Mouse (Mus musculus): ENCODE measurements around the gene Reln. TPM values are rescaled to one million over a fixed set of nuclear protein-coding genes. Genes with fewer than 3 reads are reported as not detected.

The Reln gene
- polyA plus RNA-seq, 1 experiment from 2014 or later, result 23.9 TPM

GRCm38 (mm10) chr5:22028379-22028778 is 316.1 kb downstream of the Reln start:
- Histone ChIP-seq H3K36me3 (ENCODE audit: control insufficient read depth, insufficient read depth) (no peaks in the 10 kb centered on the region), H3K27me3 (ENCODE audit: control insufficient read depth, insufficient read depth, low read depth, low read length) (no peaks in the 10 kb centered on the region), H3K27ac (ENCODE audit: low read length) (no peak overlapping the region), H3K4me3 (ENCODE audit: low read depth, low read length) (no peak overlapping the region), H3K4me2 (ENCODE audit: low read depth, low read length) (no peak overlapping the region), H3K9ac (ENCODE audit: low read depth, low read length) (no peak overlapping the region), H3K9me3 (replicated peaks; ENCODE audit: control insufficient read depth, low read length) (no peaks in the 10 kb centered on the region), H3K4me1 (ENCODE audit: control insufficient read depth, low read depth, low read length) (no peaks in the 10 kb centered on the region)
- no peak for ATAC-seq (ENCODE audit: low read depth)
- 61% methylated on average over 11 of the region's 11 CpGs for WGBS (ENCODE audit: insufficient replicate concordance)

GRCm38 (mm10) chr5:22027240-22027875 is 317.1 kb downstream of the Reln start:
- no peak for ATAC-seq (ENCODE audit: low read depth)
- no peaks in the 10 kb centered on the region for H3K27me3 ChIP-seq (ENCODE audit: control insufficient read depth, insufficient read depth, low read depth, low read length)
- no peak overlapping the region for H3K4me2 ChIP-seq (ENCODE audit: low read depth, low read length)
- H3K4me1 ChIP-seq (ENCODE audit: control insufficient read depth, low read depth, low read length), result no peaks in the 10 kb centered on the region
- H3K4me3 ChIP-seq (ENCODE audit: low read depth, low read length), result no peak overlapping the region
- H3K36me3 ChIP-seq (ENCODE audit: control insufficient read depth, insufficient read depth), result no peaks in the 10 kb centered on the region
- H3K9me3 ChIP-seq (replicated peaks; ENCODE audit: control insufficient read depth, low read length), result no peaks in the 10 kb centered on the region
- 62% methylated on average over 6 of the region's 6 CpGs for WGBS (ENCODE audit: insufficient replicate concordance)
- no peak overlapping the region for H3K27ac ChIP-seq (ENCODE audit: low read length)
- no peak overlapping the region for H3K9ac ChIP-seq (ENCODE audit: low read depth, low read length)

- no peaks in the 10 kb centered on the region for H3K36me3 ChIP-seq (ENCODE audit: control insufficient read depth, insufficient read depth)
- H3K9me3 ChIP-seq (replicated peaks; ENCODE audit: control insufficient read depth, low read length), result no peaks in the 10 kb centered on the region
- no peak overlapping the region for H3K4me3 ChIP-seq (ENCODE audit: low read depth, low read length)
- no peak overlapping the region for H3K27ac ChIP-seq (ENCODE audit: low read length)
- H3K4me2 ChIP-seq (ENCODE audit: low read depth, low read length), result no peak overlapping the region
- WGBS (ENCODE audit: insufficient replicate concordance), result 62% methylated on average over 4 of the region's 4 CpGs
- no peaks in the 10 kb centered on the region for H3K27me3 ChIP-seq (ENCODE audit: control insufficient read depth, insufficient read depth, low read depth, low read length)
- H3K4me1 ChIP-seq (ENCODE audit: control insufficient read depth, low read depth, low read length), result no peaks in the 10 kb centered on the region
- H3K9ac ChIP-seq (ENCODE audit: low read depth, low read length), result no peak overlapping the region
- no peak for ATAC-seq (ENCODE audit: low read depth)
Observed at GRCm38 (mm10) chr5:22025746-22026145, 318.8 kb downstream of the Reln start.

GRCm38 (mm10) chr5:22024108-22024507 is 320.4 kb downstream of the Reln start:
- Histone ChIP-seq H3K36me3 (ENCODE audit: control insufficient read depth, insufficient read depth) (no peaks in the 10 kb centered on the region), H3K27ac (ENCODE audit: low read length) (no peak overlapping the region), H3K9me3 (replicated peaks; ENCODE audit: control insufficient read depth, low read length) (no peaks in the 10 kb centered on the region), H3K27me3 (ENCODE audit: control insufficient read depth, insufficient read depth, low read depth, low read length) (no peaks in the 10 kb centered on the region), H3K4me3 (ENCODE audit: low read depth, low read length) (no peak overlapping the region), H3K9ac (ENCODE audit: low read depth, low read length) (no peak overlapping the region), H3K4me2 (ENCODE audit: low read depth, low read length) (no peak overlapping the region), H3K4me1 (ENCODE audit: control insufficient read depth, low read depth, low read length) (no peaks in the 10 kb centered on the region)
- no peak for ATAC-seq (ENCODE audit: low read depth)
- WGBS (ENCODE audit: insufficient replicate concordance), result 32% methylated on average over 3 of the region's 3 CpGs

- Histone ChIP-seq H3K27me3 (ENCODE audit: control insufficient read depth, insufficient read depth, low read depth, low read length) (no peaks in the 10 kb centered on the region), H3K9me3 (replicated peaks; ENCODE audit: control insufficient read depth, low read length) (no peaks in the 10 kb centered on the region), H3K27ac (ENCODE audit: low read length) (no peak overlapping the region), H3K36me3 (ENCODE audit: control insufficient read depth, insufficient read depth) (no peaks in the 10 kb centered on the region; the same call in 1 of the 2 replicates), H3K4me1 (ENCODE audit: control insufficient read depth, low read depth, low read length) (no peaks in the 10 kb centered on the region), H3K4me2 (ENCODE audit: low read depth, low read length) (no peak overlapping the region), H3K9ac (ENCODE audit: low read depth, low read length) (no peak overlapping the region), H3K4me3 (ENCODE audit: low read depth, low read length) (no peak overlapping the region)
- WGBS (ENCODE audit: insufficient replicate concordance), result 58% methylated on average over 3 of the region's 3 CpGs
- ATAC-seq (ENCODE audit: low read depth), result no peak
Observed at GRCm38 (mm10) chr5:22017896-22018295, 326.6 kb downstream of the Reln start.

- Histone ChIP-seq H3K27me3 (ENCODE audit: control insufficient read depth, insufficient read depth, low read depth, low read length) (no peaks in the 10 kb centered on the region), H3K4me2 (ENCODE audit: low read depth, low read length) (no peak overlapping the region), H3K4me1 (ENCODE audit: control insufficient read depth, low read depth, low read length) (no peaks in the 10 kb centered on the region), H3K36me3 (ENCODE audit: control insufficient read depth, insufficient read depth) (no peaks in the 10 kb centered on the region; the same call in 1 of the 2 replicates), H3K9me3 (replicated peaks; ENCODE audit: control insufficient read depth, low read length) (no peaks in the 10 kb centered on the region), H3K4me3 (ENCODE audit: low read depth, low read length) (no peak overlapping the region), H3K27ac (ENCODE audit: low read length) (no peak overlapping the region), H3K9ac (ENCODE audit: low read depth, low read length) (no peak overlapping the region)
- ATAC-seq (ENCODE audit: low read depth), result no peak
- WGBS (ENCODE audit: insufficient replicate concordance), result 68% methylated on average over 3 of the region's 3 CpGs
Observed at GRCm38 (mm10) chr5:22014459-22014858, 330.0 kb downstream of the Reln start.

GRCm38 (mm10) chr5:22009142-22009541 is 335.4 kb downstream of the Reln start:
- Histone ChIP-seq H3K36me3 (ENCODE audit: control insufficient read depth, insufficient read depth) (no peaks in the 10 kb centered on the region), H3K4me3 (ENCODE audit: low read depth, low read length) (no peak overlapping the region), H3K4me2 (ENCODE audit: low read depth, low read length) (no peak overlapping the region), H3K27ac (ENCODE audit: low read length) (no peak overlapping the region), H3K9me3 (replicated peaks; ENCODE audit: control insufficient read depth, low read length) (no peaks in the 10 kb centered on the region), H3K9ac (ENCODE audit: low read depth, low read length) (no peak overlapping the region), H3K4me1 (ENCODE audit: control insufficient read depth, low read depth, low read length) (no peaks in the 10 kb centered on the region), H3K27me3 (ENCODE audit: control insufficient read depth, insufficient read depth, low read depth, low read length) (no peaks in the 10 kb centered on the region)
- no peak for ATAC-seq (ENCODE audit: low read depth)
- WGBS (ENCODE audit: insufficient replicate concordance), result 57% methylated on average over 8 of the region's 8 CpGs

- Histone ChIP-seq H3K4me3 (ENCODE audit: low read depth, low read length) (no peak overlapping the region), H3K4me2 (ENCODE audit: low read depth, low read length) (no peak overlapping the region), H3K27ac (ENCODE audit: low read length) (no peak overlapping the region), H3K4me1 (ENCODE audit: control insufficient read depth, low read depth, low read length) (no peaks in the 10 kb centered on the region), H3K9me3 (replicated peaks; ENCODE audit: control insufficient read depth, low read length) (no peaks in the 10 kb centered on the region), H3K36me3 (ENCODE audit: control insufficient read depth, insufficient read depth) (no peaks in the 10 kb centered on the region), H3K9ac (ENCODE audit: low read depth, low read length) (no peak overlapping the region), H3K27me3 (ENCODE audit: control insufficient read depth, insufficient read depth, low read depth, low read length) (no peaks in the 10 kb centered on the region)
- WGBS (ENCODE audit: insufficient replicate concordance), result 42% methylated on average over 11 of the region's 11 CpGs
- ATAC-seq (ENCODE audit: low read depth), result peak; percentile 41; the same call in 1 of the 2 replicates
Observed at GRCm38 (mm10) chr5:22007304-22008059, 337.0 kb downstream of the Reln start.

GRCm38 (mm10) chr5:22003858-22004257 is 340.6 kb downstream of the Reln start:
- Histone ChIP-seq H3K4me1 (ENCODE audit: control insufficient read depth, low read depth, low read length) (no peaks in the 10 kb centered on the region), H3K9me3 (replicated peaks; ENCODE audit: control insufficient read depth, low read length) (no peaks in the 10 kb centered on the region), H3K27me3 (ENCODE audit: control insufficient read depth, insufficient read depth, low read depth, low read length) (no peaks in the 10 kb centered on the region), H3K4me2 (ENCODE audit: low read depth, low read length) (no peak overlapping the region), H3K36me3 (ENCODE audit: control insufficient read depth, insufficient read depth) (no peaks in the 10 kb centered on the region), H3K9ac (ENCODE audit: low read depth, low read length) (no peak overlapping the region), H3K4me3 (ENCODE audit: low read depth, low read length) (no peak overlapping the region), H3K27ac (ENCODE audit: low read length) (no peak overlapping the region)
- 58% methylated on average over 4 of the region's 4 CpGs for WGBS (ENCODE audit: insufficient replicate concordance)
- ATAC-seq (ENCODE audit: low read depth), result no peak

Measured in liver, embryonic 16.5 days (tissue).